Mouse (Mus musculus) embryonic facial prominence, embryonic 15.5 days (tissue): ENCODE data around the gene Traf3ip2. TPM values are rescaled to one million over a fixed set of nuclear protein-coding genes. Genes with fewer than 3 reads are reported as not detected.
A peak's percentile ranks its signal among the peaks of the same experiment; 100 is the strongest.

Experiments
- ATAC-seq: fragments of 200-750 bp; cut with Nextera tagmentation; 2 replicates; pipeline ENCODE4 v1.8.0; 2017; ENCODE audit warnings: low read depth, moderate TSS enrichment; ENCODE audit not compliant: insufficient number of reproducible peaks, low FRiP score, low TSS enrichment
- H3K27ac ChIP-seq: fragments of 300-500 bp; sonication (generic); replicated peaks from 2 replicates; pipeline ENCODE4 v1.5.1; 2015; ENCODE audit warnings: mild to moderate bottlenecking, inconsistent platforms
- H3K27me3 ChIP-seq: fragments of 300-500 bp; sonication (generic); 2 replicates; pipeline ENCODE4 v1.6.1; 2015; ENCODE audit warnings: inconsistent platforms
- H3K36me3 ChIP-seq: fragments of 300-500 bp; sonication (generic); 2 replicates; pipeline ENCODE4 v1.6.1; 2015; ENCODE audit warnings: mild to moderate bottlenecking, inconsistent platforms
- H3K4me1 ChIP-seq: fragments of 300-500 bp; sonication (generic); 2 replicates; pipeline ENCODE4 v1.6.1; 2015; ENCODE audit warnings: inconsistent platforms
- H3K4me2 ChIP-seq: fragments of 300-500 bp; sonication (generic); replicated peaks from 2 replicates; pipeline ENCODE4 v1.6.1; 2015; ENCODE audit warnings: mild to moderate bottlenecking, inconsistent platforms
- H3K4me3 ChIP-seq: fragments of 300-500 bp; sonication (generic); replicated peaks from 2 replicates; pipeline ENCODE4 v1.5.1; 2015; ENCODE audit warnings: mild to moderate bottlenecking, inconsistent platforms
- H3K9ac ChIP-seq: fragments of 300-500 bp; sonication (generic); 2 replicates; pipeline ENCODE4 v1.6.1; 2015; ENCODE audit warnings: inconsistent platforms
- H3K9me3 ChIP-seq: fragments of 300-500 bp; sonication (generic); replicated peaks from 2 replicates; pipeline ENCODE4 v1.6.1; 2016; ENCODE audit warnings: inconsistent platforms
- WGBS: fragments of 180-500 bp; shearing (Covaris S2); methylation state at CpG from one replicate; pipeline ENCODE4 v1.1.7; 2015; 5-methylcytosine and 5-hydroxymethylcytosine counted together
- polyA plus RNA-seq: library from polyadenylated mRNA; unstranded; fragments of >200 nt; fragmentation: Nextera tagmentation; extraction: Ambion mirVana; gene quantifications from 2 replicates; pipeline ENCODE4 v1.2.1, GENCODE M21; 2015

Gene Traf3ip2
- polyA plus RNA-seq, 1 experiment from 2014 or later, result 22.2 TPM

GRCm38 (mm10) chr10:39618431-39618830 is 5.7 kb downstream of the Traf3ip2 start:
- no peak for ATAC-seq

GRCm38 (mm10) chr10:39620626-39621025 is 7.9 kb downstream of the Traf3ip2 start:
- Histone ChIP-seq H3K9me3 (no peaks in the 10 kb centered on the region), H3K4me1 (peaks cover 28% of the 10 kb centered on the region), H3K4me3 (no peak overlapping the region), H3K9ac (no peak overlapping the region), H3K4me2 (no peak overlapping the region), H3K27me3 (no peaks in the 10 kb centered on the region), H3K36me3 (peaks cover 7% of the 10 kb centered on the region; the same call in 1 of the 2 replicates), H3K27ac (no peak overlapping the region)
- 84% methylated on average over 5 of the region's 5 CpGs for WGBS
- no peak for ATAC-seq

More at GRCm38 (mm10) chr10:39618431-39618830, 5.7 kb downstream of the Traf3ip2 start:
- H3K4me2 ChIP-seq, result no peak overlapping the region
- peaks cover 30% of the 10 kb centered on the region for H3K4me1 ChIP-seq
- H3K9ac ChIP-seq, result no peak overlapping the region
- no peaks in the 10 kb centered on the region for H3K9me3 ChIP-seq
- H3K27me3 ChIP-seq, result no peaks in the 10 kb centered on the region
- peaks cover 7% of the 10 kb centered on the region; the same call in 1 of the 2 replicates for H3K36me3 ChIP-seq
- no peak overlapping the region for H3K4me3 ChIP-seq
- 72% methylated on average over 10 of the region's 10 CpGs for WGBS
- H3K27ac ChIP-seq, result no peak overlapping the region

- H3K27ac ChIP-seq, result no peak overlapping the region
- no peak overlapping the region for H3K9ac ChIP-seq
- peaks cover 7% of the 10 kb centered on the region; the same call in 1 of the 2 replicates for H3K36me3 ChIP-seq
- H3K4me2 ChIP-seq, result no peak overlapping the region
- peaks cover 33% of the 10 kb centered on the region for H3K4me1 ChIP-seq
- 46% methylated on average over 6 of the region's 6 CpGs for WGBS
- ATAC-seq, result no peak
- H3K9me3 ChIP-seq, result no peaks in the 10 kb centered on the region
- no peak overlapping the region for H3K4me3 ChIP-seq
- H3K27me3 ChIP-seq, result no peaks in the 10 kb centered on the region
Observed at GRCm38 (mm10) chr10:39623806-39624205, 11.1 kb downstream of the Traf3ip2 start.

DNA sequence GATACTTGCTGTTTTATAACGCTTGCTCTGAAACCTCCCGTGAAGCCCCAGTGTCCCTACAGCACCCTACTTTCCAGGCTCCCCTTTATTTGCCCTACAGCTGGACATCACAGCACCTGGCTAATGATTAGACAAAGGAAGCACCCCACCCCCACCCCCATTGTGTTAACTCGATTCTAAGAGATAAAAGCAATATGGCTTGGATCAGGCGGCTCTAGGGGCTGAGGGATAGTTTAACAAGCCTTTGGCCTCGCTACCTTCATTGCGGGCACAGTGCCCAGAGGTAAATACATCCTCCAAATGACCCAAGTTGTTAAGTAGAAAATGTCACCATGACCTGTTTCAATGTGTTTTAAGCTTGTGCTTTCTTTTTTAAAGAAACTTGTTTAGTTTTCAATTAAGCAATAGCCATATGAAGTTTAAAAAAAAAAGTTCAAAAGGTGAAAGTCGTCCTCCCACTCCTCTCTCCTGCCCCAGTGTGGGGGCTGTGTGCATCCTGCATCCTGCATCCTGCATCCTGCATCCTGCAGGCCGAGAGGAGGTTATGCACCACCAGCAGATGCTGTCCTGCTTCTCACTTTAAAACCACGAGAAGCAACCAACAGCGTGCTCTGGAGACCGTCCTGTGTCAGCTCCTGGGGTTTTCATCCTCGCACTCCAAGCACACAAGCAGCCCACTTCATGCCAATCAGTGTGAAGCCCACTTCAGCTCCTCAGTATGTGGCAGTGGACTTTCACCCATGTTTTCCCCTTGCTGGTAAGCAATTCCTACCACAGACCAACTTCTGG is 12.3 kb downstream of the Traf3ip2 start:
- Histone ChIP-seq H3K27me3 (no peaks in the 10 kb centered on the region), H3K36me3 (peaks cover 7% of the 10 kb centered on the region; the same call in 1 of the 2 replicates), H3K4me2 (no peak overlapping the region), H3K27ac (peak overlapping the region; percentile 66), H3K4me3 (no peak overlapping the region), H3K4me1 (peaks cover 46% of the 10 kb centered on the region), H3K9ac (no peak overlapping the region), H3K9me3 (no peaks in the 10 kb centered on the region)
- 45% methylated on average over 12 of the region's 12 CpGs for WGBS
- ATAC-seq, result no peak

GRCm38 (mm10) chr10:39625626-39626260 is 13.0 kb downstream of the Traf3ip2 start:
- peaks cover 7% of the 10 kb centered on the region; the same call in 1 of the 2 replicates for H3K36me3 ChIP-seq
- H3K9me3 ChIP-seq, result no peaks in the 10 kb centered on the region
- peak overlapping the region; percentile 66 for H3K27ac ChIP-seq
- no peak overlapping the region for H3K4me2 ChIP-seq
- no peak for ATAC-seq
- H3K4me3 ChIP-seq, result no peak overlapping the region
- no peaks in the 10 kb centered on the region for H3K27me3 ChIP-seq
- H3K9ac ChIP-seq, result no peak overlapping the region
- WGBS, result 41% methylated on average over 11 of the region's 11 CpGs
- H3K4me1 ChIP-seq, result peaks cover 51% of the 10 kb centered on the region

- Histone ChIP-seq H3K4me2 (no peak overlapping the region), H3K9me3 (no peaks in the 10 kb centered on the region), H3K36me3 (peaks cover 4% of the 10 kb centered on the region; the same call in 1 of the 2 replicates), H3K27me3 (no peaks in the 10 kb centered on the region), H3K27ac (peak overlapping the region; percentile 66), H3K9ac (no peak overlapping the region), H3K4me3 (no peak overlapping the region), H3K4me1 (peaks cover 55% of the 10 kb centered on the region)
- 84% methylated on average over 12 of the region's 12 CpGs for WGBS
- no peak for ATAC-seq
Observed at GRCm38 (mm10) chr10:39626376-39626775, 13.6 kb downstream of the Traf3ip2 start.

GRCm38 (mm10) chr10:39628799-39629517 is 16.2 kb downstream of the Traf3ip2 start:
- Histone ChIP-seq H3K27me3 (no peaks in the 10 kb centered on the region), H3K4me1 (peaks cover 52% of the 10 kb centered on the region), H3K4me2 (no peak overlapping the region), H3K36me3 (no peaks in the 10 kb centered on the region), H3K27ac (peak overlapping the region; percentile 56), H3K4me3 (no peak overlapping the region), H3K9me3 (no peaks in the 10 kb centered on the region), H3K9ac (no peak overlapping the region)
- WGBS, result 42% methylated on average over 10 of the region's 10 CpGs
- ATAC-seq, result no peak

DNA sequence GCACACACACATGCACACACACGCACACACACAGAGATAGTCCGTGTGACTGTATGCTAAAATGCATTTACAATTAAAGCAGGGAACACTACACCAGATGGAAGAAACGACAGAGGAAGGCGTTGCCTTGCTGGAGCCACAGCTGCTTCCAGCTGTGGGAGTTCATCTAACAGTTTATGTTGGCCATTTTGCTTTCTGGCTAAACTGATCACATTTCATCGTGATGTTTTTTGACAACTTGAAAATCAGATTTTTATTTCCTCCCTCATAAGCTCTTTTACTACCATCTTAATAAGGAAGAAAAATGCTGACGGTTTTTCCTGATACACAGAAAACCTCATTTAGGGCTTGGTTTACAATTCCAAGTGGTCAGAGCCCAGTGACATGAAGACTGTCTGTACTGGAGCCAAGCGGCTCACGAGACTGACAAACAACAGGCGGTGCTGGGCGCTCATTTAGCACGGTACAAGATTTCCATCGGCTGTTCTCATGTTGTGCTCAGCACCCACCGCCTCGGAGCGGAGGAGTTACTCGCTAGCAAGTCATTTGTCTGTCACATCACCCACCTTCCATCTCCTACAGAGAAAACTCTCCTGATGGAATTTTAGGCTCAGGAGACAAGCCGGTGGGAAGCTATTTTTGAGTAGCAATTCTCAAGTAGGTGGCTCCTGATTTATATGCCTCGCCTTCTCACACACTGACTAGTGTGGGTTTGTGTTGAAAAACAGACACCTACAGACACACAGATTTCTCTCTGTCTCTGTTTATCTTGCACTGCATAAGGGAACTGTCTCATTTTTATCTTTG is 17.2 kb downstream of the Traf3ip2 start:
- peaks cover 42% of the 10 kb centered on the region for H3K4me1 ChIP-seq
- no peaks in the 10 kb centered on the region for H3K9me3 ChIP-seq
- H3K27me3 ChIP-seq, result no peaks in the 10 kb centered on the region
- no peak for ATAC-seq
- peak overlapping the region; percentile 17; the same call in 1 of the 2 replicates for H3K4me2 ChIP-seq
- H3K4me3 ChIP-seq, result no peak overlapping the region
- 36% methylated on average over 18 of the region's 18 CpGs for WGBS
- H3K9ac ChIP-seq, result no peak overlapping the region
- 0 out of 2 replicates have a peak, but pooled peaks cover 6% of the 10 kb centered on the region for H3K36me3 ChIP-seq
- H3K27ac ChIP-seq, result peak overlapping the region; percentile 56

- Histone ChIP-seq H3K27me3 (no peaks in the 10 kb centered on the region), H3K4me1 (peaks cover 34% of the 10 kb centered on the region), H3K9ac (no peak overlapping the region), H3K4me2 (no peak overlapping the region), H3K36me3 (peaks cover 8% of the 10 kb centered on the region; the same call in 1 of the 2 replicates), H3K27ac (0 out of 2 replicates have a peak overlapping the region, but pooled peaks have one; percentile 56), H3K4me3 (no peak overlapping the region), H3K9me3 (no peaks in the 10 kb centered on the region)
- 55% methylated on average over 6 of the region's 6 CpGs for WGBS
- no peak for ATAC-seq
Observed at GRCm38 (mm10) chr10:39630811-39631210, 18.1 kb downstream of the Traf3ip2 start.

- Histone ChIP-seq H3K9me3 (no peaks in the 10 kb centered on the region), H3K4me3 (no peak overlapping the region), H3K27ac (no peak overlapping the region), H3K9ac (no peak overlapping the region), H3K27me3 (no peaks in the 10 kb centered on the region), H3K4me1 (peaks cover 26% of the 10 kb centered on the region), H3K4me2 (no peak overlapping the region), H3K36me3 (peaks cover 10% of the 10 kb centered on the region; the same call in 1 of the 2 replicates)
- WGBS, result 68% methylated on average over 14 of the region's 14 CpGs
- ATAC-seq, result no peak
Observed at GRCm38 (mm10) chr10:39631627-39632026, 18.9 kb downstream of the Traf3ip2 start.
